Mouse (Mus musculus): Measurements from ENCODE around the gene Esrrg. TPM values are rescaled to one million over a fixed set of nuclear protein-coding genes. Genes with fewer than 3 reads are reported as not detected.

Esrrg gene
- polyA plus RNA-seq, 1 experiment from 2014 or later: 5.0 TPM

- Histone ChIP-seq H3K36me3 (ENCODE audit: control insufficient read depth, insufficient read depth, low read length) (no peaks in the 10 kb centered on the region), H3K9ac (ENCODE audit: low read length) (no peak overlapping the region), H3K27ac (ENCODE audit: low read depth, low read length) (no peak overlapping the region), H3K4me2 (ENCODE audit: low read depth, low read length, severe bottlenecking) (no peak overlapping the region), H3K27me3 (ENCODE audit: control insufficient read depth, insufficient read depth, low read length) (no peaks in the 10 kb centered on the region), H3K4me3 (ENCODE audit: low read depth, low read length) (no peak overlapping the region), H3K9me3 (ENCODE audit: control insufficient read depth, low read length) (no peaks in the 10 kb centered on the region), H3K4me1 (replicated peaks; ENCODE audit: control insufficient read depth, insufficient read depth, low read length) (no peaks in the 10 kb centered on the region)
- DNase-seq (ENCODE audit: low spot score) (no peak), ATAC-seq (replicated peaks; ENCODE audit: low FRiP score) (no peak)
Observed at GRCm38 (mm10) chr1:188069849-188070248, 461.3 kb downstream of the Esrrg start.

GRCm38 (mm10) chr1:188077561-188078195 lies 469.1 kb downstream of the Esrrg start:
- ATAC-seq (replicated peaks; ENCODE audit: low FRiP score) (no peak), DNase-seq (ENCODE audit: low spot score) (peak; percentile 39)
- no peaks in the 10 kb centered on the region for H3K27me3 ChIP-seq (ENCODE audit: control insufficient read depth, insufficient read depth, low read length)
- H3K9ac ChIP-seq (ENCODE audit: low read length): no peak overlapping the region
- H3K9me3 ChIP-seq (ENCODE audit: control insufficient read depth, low read length): no peaks in the 10 kb centered on the region
- H3K4me3 ChIP-seq (ENCODE audit: low read depth, low read length): no peak overlapping the region
- no peak overlapping the region for H3K27ac ChIP-seq (ENCODE audit: low read depth, low read length)
- H3K36me3 ChIP-seq (ENCODE audit: control insufficient read depth, insufficient read depth, low read length): no peaks in the 10 kb centered on the region
- H3K4me2 ChIP-seq (ENCODE audit: low read depth, low read length, severe bottlenecking): no peak overlapping the region
- H3K4me1 ChIP-seq (replicated peaks; ENCODE audit: control insufficient read depth, insufficient read depth, low read length): no peaks in the 10 kb centered on the region
- WGBS: 93% methylated on average over 11 of the region's 11 CpGs

GRCm38 (mm10) chr1:188080261-188080875 lies 471.8 kb downstream of the Esrrg start:
- 58% methylated on average over 12 of the region's 12 CpGs for WGBS
- Histone ChIP-seq H3K9ac (ENCODE audit: low read length) (no peak overlapping the region), H3K9me3 (ENCODE audit: control insufficient read depth, low read length) (no peaks in the 10 kb centered on the region), H3K27ac (ENCODE audit: low read depth, low read length) (no peak overlapping the region), H3K4me2 (ENCODE audit: low read depth, low read length, severe bottlenecking) (no peak overlapping the region), H3K4me1 (replicated peaks; ENCODE audit: control insufficient read depth, insufficient read depth, low read length) (no peaks in the 10 kb centered on the region), H3K27me3 (ENCODE audit: control insufficient read depth, insufficient read depth, low read length) (no peaks in the 10 kb centered on the region), H3K36me3 (ENCODE audit: control insufficient read depth, insufficient read depth, low read length) (no peaks in the 10 kb centered on the region), H3K4me3 (ENCODE audit: low read depth, low read length) (no peak overlapping the region)
- ATAC-seq (replicated peaks; ENCODE audit: low FRiP score): no peak
- no peak for DNase-seq (ENCODE audit: low spot score)

- no peaks in the 10 kb centered on the region for H3K36me3 ChIP-seq (ENCODE audit: control insufficient read depth, insufficient read depth, low read length)
- H3K27me3 ChIP-seq (ENCODE audit: control insufficient read depth, insufficient read depth, low read length): no peaks in the 10 kb centered on the region
- DNase-seq (ENCODE audit: low spot score) (no peak), ATAC-seq (replicated peaks; ENCODE audit: low FRiP score) (no peak)
- no peak overlapping the region for H3K4me2 ChIP-seq (ENCODE audit: low read depth, low read length, severe bottlenecking)
- H3K4me3 ChIP-seq (ENCODE audit: low read depth, low read length): no peak overlapping the region
- H3K9me3 ChIP-seq (ENCODE audit: control insufficient read depth, low read length): no peaks in the 10 kb centered on the region
- H3K9ac ChIP-seq (ENCODE audit: low read length): no peak overlapping the region
- 66% methylated on average over 18 of the region's 18 CpGs for WGBS
- no peak overlapping the region for H3K27ac ChIP-seq (ENCODE audit: low read depth, low read length)
- H3K4me1 ChIP-seq (replicated peaks; ENCODE audit: control insufficient read depth, insufficient read depth, low read length): peaks cover 2% of the 10 kb centered on the region; the same call in 1 of the 2 replicates
Observed at GRCm38 (mm10) chr1:188082665-188083640, 474.4 kb downstream of the Esrrg start.

- 47% methylated on average over 13 of the region's 13 CpGs for WGBS
- no peak overlapping the region for H3K4me2 ChIP-seq (ENCODE audit: low read depth, low read length, severe bottlenecking)
- no peak overlapping the region for H3K9ac ChIP-seq (ENCODE audit: low read length)
- no peak overlapping the region for H3K4me3 ChIP-seq (ENCODE audit: low read depth, low read length)
- H3K27me3 ChIP-seq (ENCODE audit: control insufficient read depth, insufficient read depth, low read length): no peaks in the 10 kb centered on the region
- H3K27ac ChIP-seq (ENCODE audit: low read depth, low read length): no peak overlapping the region
- H3K9me3 ChIP-seq (ENCODE audit: control insufficient read depth, low read length): no peaks in the 10 kb centered on the region
- no peaks in the 10 kb centered on the region for H3K36me3 ChIP-seq (ENCODE audit: control insufficient read depth, insufficient read depth, low read length)
- H3K4me1 ChIP-seq (replicated peaks; ENCODE audit: control insufficient read depth, insufficient read depth, low read length): peaks cover 2% of the 10 kb centered on the region; the same call in 1 of the 2 replicates
- DNase-seq (ENCODE audit: low spot score): no peak
- peak; percentile 77 for ATAC-seq (replicated peaks; ENCODE audit: low FRiP score)
Observed at GRCm38 (mm10) chr1:188085116-188085879, 476.7 kb downstream of the Esrrg start.

- WGBS: 81% methylated on average over 3 of the region's 3 CpGs
- Histone ChIP-seq H3K27ac (ENCODE audit: low read depth, low read length) (no peak overlapping the region), H3K4me1 (replicated peaks; ENCODE audit: control insufficient read depth, insufficient read depth, low read length) (no peaks in the 10 kb centered on the region), H3K36me3 (ENCODE audit: control insufficient read depth, insufficient read depth, low read length) (no peaks in the 10 kb centered on the region), H3K9me3 (ENCODE audit: control insufficient read depth, low read length) (no peaks in the 10 kb centered on the region), H3K4me3 (ENCODE audit: low read depth, low read length) (no peak overlapping the region), H3K4me2 (ENCODE audit: low read depth, low read length, severe bottlenecking) (no peak overlapping the region), H3K9ac (ENCODE audit: low read length) (no peak overlapping the region), H3K27me3 (ENCODE audit: control insufficient read depth, insufficient read depth, low read length) (no peaks in the 10 kb centered on the region)
- no peak for DNase-seq (ENCODE audit: low spot score)
- no peak for ATAC-seq (replicated peaks; ENCODE audit: low FRiP score)
Observed at GRCm38 (mm10) chr1:188093724-188094123, 485.1 kb downstream of the Esrrg start.

- Histone ChIP-seq H3K9me3 (ENCODE audit: control insufficient read depth, low read length) (no peaks in the 10 kb centered on the region), H3K4me3 (ENCODE audit: low read depth, low read length) (no peak overlapping the region), H3K36me3 (ENCODE audit: control insufficient read depth, insufficient read depth, low read length) (no peaks in the 10 kb centered on the region), H3K9ac (ENCODE audit: low read length) (no peak overlapping the region), H3K4me2 (ENCODE audit: low read depth, low read length, severe bottlenecking) (no peak overlapping the region), H3K27ac (ENCODE audit: low read depth, low read length) (no peak overlapping the region), H3K27me3 (ENCODE audit: control insufficient read depth, insufficient read depth, low read length) (no peaks in the 10 kb centered on the region), H3K4me1 (replicated peaks; ENCODE audit: control insufficient read depth, insufficient read depth, low read length) (no peaks in the 10 kb centered on the region; the same call in 1 of the 2 replicates)
- DNase-seq (ENCODE audit: low spot score) (no peak), ATAC-seq (replicated peaks; ENCODE audit: low FRiP score) (no peak)
- 88% methylated on average over 7 of the region's 7 CpGs for WGBS
Observed at GRCm38 (mm10) chr1:188101832-188102231, 493.2 kb downstream of the Esrrg start.

- H3K4me2 ChIP-seq (ENCODE audit: low read depth, low read length, severe bottlenecking): no peak overlapping the region
- H3K36me3 ChIP-seq (ENCODE audit: control insufficient read depth, insufficient read depth, low read length): no peaks in the 10 kb centered on the region
- H3K9me3 ChIP-seq (ENCODE audit: control insufficient read depth, low read length): no peaks in the 10 kb centered on the region
- DNase-seq (ENCODE audit: low spot score) (no peak), ATAC-seq (replicated peaks; ENCODE audit: low FRiP score) (no peak)
- no peaks in the 10 kb centered on the region for H3K27me3 ChIP-seq (ENCODE audit: control insufficient read depth, insufficient read depth, low read length)
- H3K27ac ChIP-seq (ENCODE audit: low read depth, low read length): no peak overlapping the region
- WGBS: 62% methylated on average over 3 of the region's 3 CpGs
- H3K4me3 ChIP-seq (ENCODE audit: low read depth, low read length): no peak overlapping the region
- H3K9ac ChIP-seq (ENCODE audit: low read length): no peak overlapping the region
- H3K4me1 ChIP-seq (replicated peaks; ENCODE audit: control insufficient read depth, insufficient read depth, low read length): no peaks in the 10 kb centered on the region; the same call in 1 of the 2 replicates
Observed at GRCm38 (mm10) chr1:188103179-188103578, 494.6 kb downstream of the Esrrg start.

All from forebrain, embryonic 11.5 days (tissue).